8 mouse cellular contexts compared by ENCODE assay signal in genomic region chr1:64374286-64375071, GRCm38 (mm10).
DNase-seq lines count a peak whose midpoint lies in the region; ATAC-seq and TF ChIP-seq lines count a peak whose summit lies in the region.

No protein-coding gene starts in this region.

- H3K4me2 ChIP-seq in liver, embryonic 11.5 days: no peak overlapping the region

- WGBS in liver, adult 2 months: 68% methylated on average over 13 of the region's 13 CpGs
- WGBS in liver, embryonic 11.5 days: 55% methylated on average over 13 of the region's 13 CpGs

- H3K4me3 ChIP-seq in liver, adult 2 months (ENCODE audit: insufficient read depth, low read depth, low read length): no peak overlapping the region
- H3K4me3 ChIP-seq in liver, embryonic 11.5 days (ENCODE audit: low read depth, low read length): no peak overlapping the region
- no peak overlapping the region for H3K4me3 ChIP-seq in bone marrow macrophage, adult 2 months (ENCODE audit: insufficient read depth, low read length)

- no peak overlapping the region for H3K9ac ChIP-seq in liver, adult 2 months (ENCODE audit: low read depth, low read length)
- H3K9ac ChIP-seq in liver, embryonic 11.5 days (ENCODE audit: low read depth, low read length): no peak overlapping the region

- H3K36me3 ChIP-seq in liver, adult 2 months (ENCODE audit: control insufficient read depth, insufficient read depth, low read length): no peaks in the 10 kb centered on the region
- H3K36me3 ChIP-seq in liver, embryonic 11.5 days (ENCODE audit: control insufficient read depth, insufficient read depth, low read length): no peaks in the 10 kb centered on the region

- no peaks in the 10 kb centered on the region for H3K9me3 ChIP-seq in liver, embryonic 11.5 days (ENCODE audit: control insufficient read depth, low read length)

- no peak for TF ChIP-seq POLR2A in liver, adult 2 months (IDR thresholded peaks at IDR 0.05; ENCODE audit: extremely low read depth, insufficient read depth, low read length)
- no peak for TF ChIP-seq POLR2A in bone marrow macrophage, adult 2 months (IDR thresholded peaks at IDR 0.05; ENCODE audit: borderline replicate concordance, low read depth, low read length)

- no peaks in the 10 kb centered on the region for H3K27me3 ChIP-seq in liver, adult 2 months (ENCODE audit: control insufficient read depth, insufficient read depth, low read length)
- no peaks in the 10 kb centered on the region for H3K27me3 ChIP-seq in liver, embryonic 11.5 days (replicated peaks; ENCODE audit: control insufficient read depth, insufficient read depth, low read length)

- TF ChIP-seq CTCF in liver, adult 2 months (IDR thresholded peaks at IDR 0.05; ENCODE audit: low read depth, low read length): no peak
- TF ChIP-seq CTCF in bone marrow macrophage, adult 2 months (IDR thresholded peaks at IDR 0.05; ENCODE audit: low read depth, low read length): no peak

- H3K79me2 ChIP-seq in liver, adult 2 months (ENCODE audit: control insufficient read depth, insufficient read depth, low read length): no peaks in the 10 kb centered on the region

- peak overlapping the region; percentile 33 for H3K27ac ChIP-seq in liver, adult 2 months (replicated peaks; ENCODE audit: insufficient read depth, low read depth, low read length)
- H3K27ac ChIP-seq in liver, embryonic 11.5 days (ENCODE audit: low read depth, low read length): no peak overlapping the region
- H3K27ac ChIP-seq in bone marrow macrophage, adult 2 months (ENCODE audit: insufficient read depth, low read depth, low read length): peak overlapping the region; percentile 97

- no peak for ATAC-seq in liver, embryonic 11.5 days (replicated peaks; ENCODE audit: low FRiP score)
- no peak for ATAC-seq in megakaryocyte progenitor cell, adult 5-6 weeks (replicated peaks; ENCODE audit: poor library complexity)

- DNase-seq in liver, adult 2 months (ENCODE audit: extremely low read depth, low read depth, low spot score): peak; percentile 71
- DNase-seq in liver, embryonic 11.5 days (ENCODE audit: low spot score): no peak
- DNase-seq in kidney, adult 9 months: peak; percentile 75
- peak; percentile 63 for DNase-seq in lung, postnatal 36 days
- no peak for DNase-seq in layer of hippocampus, adult 18-20 months (ENCODE audit: low spot score in 2 of 2)
- no peak for DNase-seq in frontal cortex, postnatal 36 days (ENCODE audit: low spot score in 2 of 2)

- no peaks in the 10 kb centered on the region for H3K4me1 ChIP-seq in liver, adult 2 months (ENCODE audit: control insufficient read depth, insufficient read depth, low read length)
- H3K4me1 ChIP-seq in liver, embryonic 11.5 days (replicated peaks; ENCODE audit: control insufficient read depth, insufficient read depth, low read length): no peaks in the 10 kb centered on the region
- H3K4me1 ChIP-seq in bone marrow macrophage, adult 2 months (ENCODE audit: control insufficient read depth, insufficient read depth, low read length): peaks cover 40% of the 10 kb centered on the region

Comparison
In these comparisons a context has a peak if more than half of its experiments do, and no peak if none do; other contexts are left out.
1. DNase-seq: peak in liver, adult 2 months (single experiment), kidney, adult 9 months (single experiment) and lung, postnatal 36 days (single experiment); none in liver, embryonic 11.5 days (single experiment), layer of hippocampus, adult 18-20 months (0 of 2) and frontal cortex, postnatal 36 days (0 of 2).